Mouse (Mus musculus) forebrain, embryonic 11.5 days (tissue): ENCODE results near the gene Rcn2. TPM values are rescaled to one million over a fixed set of nuclear protein-coding genes. Genes with fewer than 3 reads are reported as not detected.

Experiments
- ATAC-seq: fragments of 200-750 bp; cut with Nextera tagmentation; replicated peaks from 2 replicates; pipeline ENCODE4 v1.8.0; 2017; ENCODE audit warnings: moderate TSS enrichment; ENCODE audit not compliant: low FRiP score
- DNase-seq: peaks from one replicate; pipeline ENCODE4 v3.0.0-alpha.2; 2017; ENCODE audit warnings: low spot score
- H3K27ac ChIP-seq: fragments of 300-500 bp; sonication (generic); 2 replicates; pipeline ENCODE4 v1.5.1; 2014; ENCODE audit warnings: low read depth, low read length
- H3K27me3 ChIP-seq: fragments of 300-500 bp; sonication (generic); 2 replicates; pipeline ENCODE4 v1.6.1; 2014; ENCODE audit warnings: mild to moderate bottlenecking, low read length, mixed read lengths; ENCODE audit not compliant: control insufficient read depth, insufficient read depth
- H3K36me3 ChIP-seq: fragments of 300-500 bp; sonication (generic); 2 replicates; pipeline ENCODE4 v1.6.1; 2014; ENCODE audit warnings: mild to moderate bottlenecking, low read length, moderate library complexity, mixed read lengths; ENCODE audit not compliant: control insufficient read depth, insufficient read depth
- H3K4me1 ChIP-seq: fragments of 300-500 bp; sonication (generic); replicated peaks from 2 replicates; pipeline ENCODE4 v1.6.1; 2014; ENCODE audit warnings: low read length, mixed read lengths; ENCODE audit not compliant: control insufficient read depth, insufficient read depth
- H3K4me2 ChIP-seq: fragments of 300-500 bp; sonication (generic); 2 replicates; pipeline ENCODE4 v1.6.1; 2014; ENCODE audit warnings: low read depth, mild to moderate bottlenecking, low read length, moderate library complexity, mixed read lengths; ENCODE audit not compliant: severe bottlenecking
- H3K4me3 ChIP-seq: fragments of 300-500 bp; sonication (generic); 2 replicates; pipeline ENCODE4 v1.5.1; 2014; ENCODE audit warnings: low read depth, low read length
- H3K9ac ChIP-seq: fragments of 300-500 bp; sonication (generic); 2 replicates; pipeline ENCODE4 v1.6.1; 2014; ENCODE audit warnings: low read length
- H3K9me3 ChIP-seq: fragments of 300-500 bp; sonication (generic); 2 replicates; pipeline ENCODE4 v1.6.1; 2016; ENCODE audit warnings: low read length, mixed read lengths; ENCODE audit not compliant: control insufficient read depth
- WGBS: fragments of 180-500 bp; shearing (Covaris S2); extraction: QIAGEN DNeasy Blood & Tissue Kit; methylation state at CpG from one replicate; pipeline ENCODE4 v1.1.7; 2014; 5-methylcytosine and 5-hydroxymethylcytosine counted together
- polyA plus RNA-seq: library from polyadenylated mRNA; unstranded; fragments of >200 nt; fragmentation: Nextera tagmentation; extraction: Ambion mirVana; gene quantifications from 2 replicates; pipeline ENCODE4 v1.2.1, GENCODE M21; 2014

Rcn2 gene
- polyA plus RNA-seq, 1 experiment from 2014 or later, result 350 TPM

GRCm38 (mm10) chr9:56062336-56062735, 20.7 kb downstream of the Rcn2 start:
- H3K27me3 ChIP-seq, result no peaks in the 10 kb centered on the region
- H3K4me3 ChIP-seq, result no peak overlapping the region
- no peak for ATAC-seq
- H3K4me1 ChIP-seq, result no peaks in the 10 kb centered on the region
- H3K9me3 ChIP-seq, result no peaks in the 10 kb centered on the region
- H3K27ac ChIP-seq, result no peak overlapping the region
- no peak overlapping the region for H3K4me2 ChIP-seq
- DNase-seq, result no peak
- peaks cover 15% of the 10 kb centered on the region; the same call in 1 of the 2 replicates for H3K36me3 ChIP-seq
- 91% methylated on average over 5 of the region's 5 CpGs for WGBS
- no peak overlapping the region for H3K9ac ChIP-seq

- Histone ChIP-seq H3K9me3 (no peaks in the 10 kb centered on the region), H3K9ac (no peak overlapping the region), H3K4me1 (no peaks in the 10 kb centered on the region), H3K27me3 (no peaks in the 10 kb centered on the region), H3K27ac (no peak overlapping the region), H3K4me2 (no peak overlapping the region), H3K4me3 (no peak overlapping the region), H3K36me3 (peaks cover 13% of the 10 kb centered on the region; the same call in 1 of the 2 replicates)
- ATAC-seq (no peak), DNase-seq (no peak)
- WGBS, result 86% methylated on average over 3 of the region's 3 CpGs
Measured at GRCm38 (mm10) chr9:56065011-56065410, 23.4 kb downstream of the Rcn2 start.

GRCm38 (mm10) chr9:56067964-56068363, 26.3 kb downstream of the Rcn2 start:
- H3K9me3 ChIP-seq, result no peaks in the 10 kb centered on the region
- no peak overlapping the region for H3K4me3 ChIP-seq
- ATAC-seq (no peak), DNase-seq (no peak)
- H3K27ac ChIP-seq, result no peak overlapping the region
- H3K9ac ChIP-seq, result no peak overlapping the region
- no peaks in the 10 kb centered on the region for H3K4me1 ChIP-seq
- no peaks in the 10 kb centered on the region for H3K27me3 ChIP-seq
- 93% methylated on average over 4 of the region's 4 CpGs for WGBS
- H3K36me3 ChIP-seq, result peaks cover 4% of the 10 kb centered on the region; the same call in 1 of the 2 replicates
- H3K4me2 ChIP-seq, result no peak overlapping the region

GRCm38 (mm10) chr9:56068630-56069029, 27.0 kb downstream of the Rcn2 start:
- Histone ChIP-seq H3K27ac (no peak overlapping the region), H3K4me1 (no peaks in the 10 kb centered on the region), H3K4me3 (no peak overlapping the region), H3K27me3 (no peaks in the 10 kb centered on the region), H3K4me2 (no peak overlapping the region), H3K9me3 (no peaks in the 10 kb centered on the region), H3K9ac (no peak overlapping the region), H3K36me3 (peaks cover 4% of the 10 kb centered on the region; the same call in 1 of the 2 replicates)
- no peak for ATAC-seq
- DNase-seq, result no peak
- WGBS, result 94% methylated on average over 1 of the region's 1 CpGs

GRCm38 (mm10) chr9:56072861-56073260, 31.2 kb downstream of the Rcn2 start:
- no peaks in the 10 kb centered on the region for H3K9me3 ChIP-seq

GRCm38 (mm10) chr9:56074863-56075262, 33.2 kb downstream of the Rcn2 start:
- H3K4me1 ChIP-seq, result no peaks in the 10 kb centered on the region
- no peaks in the 10 kb centered on the region for H3K9me3 ChIP-seq
- WGBS, result 73% methylated on average over 12 of the region's 12 CpGs
- H3K27me3 ChIP-seq, result no peaks in the 10 kb centered on the region
- no peak overlapping the region for H3K4me3 ChIP-seq
- H3K36me3 ChIP-seq, result no peaks in the 10 kb centered on the region
- DNase-seq (peak; percentile 49), ATAC-seq (no peak)
- H3K9ac ChIP-seq, result no peak overlapping the region
- no peak overlapping the region for H3K27ac ChIP-seq
- H3K4me2 ChIP-seq, result no peak overlapping the region

More at GRCm38 (mm10) chr9:56072861-56073260, 31.2 kb downstream of the Rcn2 start:
- H3K4me1 ChIP-seq, result no peaks in the 10 kb centered on the region
- no peak overlapping the region for H3K4me3 ChIP-seq
- DNase-seq (peak; percentile 43), ATAC-seq (no peak)
- H3K27me3 ChIP-seq, result no peaks in the 10 kb centered on the region
- H3K9ac ChIP-seq, result no peak overlapping the region
- peaks cover 4% of the 10 kb centered on the region; the same call in 1 of the 2 replicates for H3K36me3 ChIP-seq
- H3K27ac ChIP-seq, result no peak overlapping the region
- no peak overlapping the region for H3K4me2 ChIP-seq
- WGBS, result 74% methylated on average over 2 of the region's 2 CpGs

- H3K27ac ChIP-seq, result no peak overlapping the region
- WGBS, result 10% methylated on average over 4 of the region's 4 CpGs
- H3K4me1 ChIP-seq, result no peaks in the 10 kb centered on the region
- no peaks in the 10 kb centered on the region for H3K27me3 ChIP-seq
- H3K4me2 ChIP-seq, result no peak overlapping the region
- H3K4me3 ChIP-seq, result no peak overlapping the region
- peak; percentile 72 for DNase-seq
- no peak overlapping the region for H3K9ac ChIP-seq
- peak; percentile 70 for ATAC-seq
- no peaks in the 10 kb centered on the region for H3K36me3 ChIP-seq
- H3K9me3 ChIP-seq, result no peaks in the 10 kb centered on the region
Measured at GRCm38 (mm10) chr9:56075264-56075663, 33.6 kb downstream of the Rcn2 start.

GRCm38 (mm10) chr9:56075901-56076620, 34.4 kb downstream of the Rcn2 start:
- H3K4me2 ChIP-seq, result no peak overlapping the region
- WGBS, result 70% methylated on average over 7 of the region's 7 CpGs
- no peak overlapping the region for H3K27ac ChIP-seq
- no peaks in the 10 kb centered on the region for H3K27me3 ChIP-seq
- no peak overlapping the region for H3K9ac ChIP-seq
- no peaks in the 10 kb centered on the region for H3K36me3 ChIP-seq
- H3K4me3 ChIP-seq, result no peak overlapping the region
- DNase-seq (peak; percentile 46), ATAC-seq (no peak)
- no peaks in the 10 kb centered on the region for H3K9me3 ChIP-seq
- no peaks in the 10 kb centered on the region for H3K4me1 ChIP-seq

- WGBS, result 85% methylated on average over 5 of the region's 5 CpGs
- ATAC-seq, result no peak
- Histone ChIP-seq H3K9me3 (no peaks in the 10 kb centered on the region), H3K36me3 (no peaks in the 10 kb centered on the region), H3K4me3 (no peak overlapping the region), H3K27me3 (no peaks in the 10 kb centered on the region), H3K4me2 (no peak overlapping the region), H3K4me1 (no peaks in the 10 kb centered on the region), H3K27ac (no peak overlapping the region), H3K9ac (no peak overlapping the region)
- DNase-seq, result no peak
Measured at GRCm38 (mm10) chr9:56079587-56079986, 37.9 kb downstream of the Rcn2 start.
